Mouse (Mus musculus) neural tube, embryonic 13.5 days (tissue): ENCODE data around the gene Izumo1r. TPM values are rescaled to one million over a fixed set of nuclear protein-coding genes. Genes with fewer than 3 reads are reported as not detected.
"Not testable (repeated sequence)": the region's sequence is repeated elsewhere in the genome, so short reads cannot be mapped to it uniquely, and the experiment has no call there.

Source experiments
- ATAC-seq: fragments of 200-750 bp; cut with Nextera tagmentation; 2 replicates; pipeline ENCODE4 v1.8.0; 2017; ENCODE audit warnings: low read depth, mild to moderate bottlenecking, moderate TSS enrichment, moderate library complexity
- H3K27ac ChIP-seq: fragments of 300-500 bp; sonication (generic); replicated peaks from 2 replicates; pipeline ENCODE4 v1.5.1; 2015; ENCODE audit warnings: moderate library complexity, mild to moderate bottlenecking, inconsistent platforms
- H3K27me3 ChIP-seq: fragments of 300-500 bp; sonication (generic); 2 replicates; pipeline ENCODE4 v1.6.1; 2015; ENCODE audit warnings: mild to moderate bottlenecking, inconsistent platforms
- H3K36me3 ChIP-seq: fragments of 300-500 bp; sonication (generic); 2 replicates; pipeline ENCODE4 v1.6.1; 2015; ENCODE audit warnings: mild to moderate bottlenecking, inconsistent platforms
- H3K4me1 ChIP-seq: fragments of 300-500 bp; sonication (generic); replicated peaks from 2 replicates; pipeline ENCODE4 v1.6.1; 2015; ENCODE audit warnings: inconsistent platforms
- H3K4me2 ChIP-seq: fragments of 300-500 bp; sonication (generic); 2 replicates; pipeline ENCODE4 v1.6.1; 2015; ENCODE audit warnings: inconsistent platforms, mild to moderate bottlenecking, moderate library complexity
- H3K4me3 ChIP-seq: fragments of 300-500 bp; sonication (generic); 2 replicates; pipeline ENCODE4 v1.5.1; 2015; ENCODE audit warnings: mild to moderate bottlenecking, inconsistent platforms
- H3K9ac ChIP-seq: fragments of 300-500 bp; sonication (generic); 2 replicates; pipeline ENCODE4 v1.6.1; 2015; ENCODE audit warnings: moderate library complexity, mild to moderate bottlenecking, inconsistent platforms
- H3K9me3 ChIP-seq: fragments of 300-500 bp; sonication (generic); 2 replicates; pipeline ENCODE4 v1.6.1; 2016; ENCODE audit warnings: inconsistent platforms
- WGBS: fragments of 180-500 bp; shearing (Covaris S2); methylation state at CpG from one replicate; pipeline ENCODE4 v1.1.7; 2015; 5-methylcytosine and 5-hydroxymethylcytosine counted together
- polyA plus RNA-seq: library from polyadenylated mRNA; unstranded; fragments of >200 nt; fragmentation: Nextera tagmentation; extraction: Ambion mirVana; gene quantifications from 2 replicates; pipeline ENCODE4 v1.2.1, GENCODE M21; 2015

Gene Izumo1r
- polyA plus RNA-seq, 1 experiment from 2014 or later, result not detected

DNA sequence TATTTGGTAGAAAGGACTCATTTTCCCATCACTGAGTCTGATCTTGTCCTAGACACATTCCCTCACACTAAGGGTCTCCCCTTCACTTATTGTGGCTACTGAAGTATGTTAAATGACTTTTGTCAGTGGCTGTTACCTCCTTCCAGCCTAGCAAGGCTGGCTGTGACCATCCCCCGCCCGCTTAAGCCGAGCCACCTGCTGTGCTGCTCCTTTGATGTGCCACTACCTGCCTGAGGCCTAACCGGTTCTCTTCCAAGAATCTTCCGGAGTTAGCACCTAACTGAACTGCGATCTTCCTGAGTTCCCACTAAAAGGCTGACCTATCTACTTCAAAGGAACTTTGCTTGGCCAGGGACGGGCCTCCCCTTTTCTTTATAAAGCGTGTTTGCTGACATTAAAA lies 27.2 kb downstream of the Izumo1r start:
- not testable (repeated sequence) for H3K27me3 ChIP-seq, H3K27ac ChIP-seq, H3K36me3 ChIP-seq, H3K9me3 ChIP-seq, H3K9ac ChIP-seq, H3K4me3 ChIP-seq, H3K4me2 ChIP-seq, ATAC-seq
- 35% methylated on average over 8 of the region's 8 CpGs for WGBS
- H3K4me1 ChIP-seq, result peaks cover 16% of the 10 kb centered on the region

DNA sequence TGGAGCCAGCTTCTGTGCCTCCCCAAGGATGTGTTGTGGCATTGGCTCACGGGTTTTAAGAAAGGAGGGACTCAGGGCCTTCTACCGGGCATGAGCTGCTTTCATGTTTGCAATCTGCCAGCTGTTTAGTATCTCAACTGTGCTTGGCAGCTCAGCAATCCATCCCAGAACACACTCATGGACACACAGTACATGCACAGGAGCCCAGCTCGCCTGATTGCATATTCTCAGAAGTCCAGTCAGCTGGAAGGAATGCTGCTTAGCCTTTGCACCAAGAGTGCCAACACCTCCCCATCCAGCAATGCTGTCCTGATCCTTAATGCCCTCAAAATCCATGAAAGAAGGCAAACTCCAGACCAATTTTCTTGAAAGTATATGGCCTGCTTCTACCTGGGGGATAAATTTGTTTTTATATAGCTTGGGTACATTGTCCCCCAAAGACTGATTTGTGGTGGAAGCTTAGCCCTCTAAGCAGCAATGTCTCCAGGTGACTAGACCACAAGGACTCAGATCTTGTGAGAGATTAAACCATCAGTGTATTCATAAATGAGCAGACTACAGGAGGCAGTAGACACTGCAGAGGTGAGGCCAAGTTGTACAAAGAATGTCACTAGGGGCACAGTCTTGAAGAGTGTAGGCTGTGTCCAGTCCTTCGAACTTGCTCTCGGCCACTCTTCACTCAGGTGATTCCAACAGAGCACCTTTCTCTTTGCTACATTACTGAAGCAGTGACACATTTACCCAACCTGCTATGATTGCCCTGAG lies 27.8 kb downstream of the Izumo1r start:
- Histone ChIP-seq H3K9me3 (no peaks in the 10 kb centered on the region), H3K4me2 (no peak overlapping the region), H3K9ac (no peak overlapping the region), H3K36me3 (no peaks in the 10 kb centered on the region), H3K4me1 (peaks cover 17% of the 10 kb centered on the region), H3K27me3 (no peaks in the 10 kb centered on the region), H3K4me3 (no peak overlapping the region), H3K27ac (no peak overlapping the region)
- 84% methylated on average over 5 of the region's 5 CpGs for WGBS
- no peak for ATAC-seq

DNA sequence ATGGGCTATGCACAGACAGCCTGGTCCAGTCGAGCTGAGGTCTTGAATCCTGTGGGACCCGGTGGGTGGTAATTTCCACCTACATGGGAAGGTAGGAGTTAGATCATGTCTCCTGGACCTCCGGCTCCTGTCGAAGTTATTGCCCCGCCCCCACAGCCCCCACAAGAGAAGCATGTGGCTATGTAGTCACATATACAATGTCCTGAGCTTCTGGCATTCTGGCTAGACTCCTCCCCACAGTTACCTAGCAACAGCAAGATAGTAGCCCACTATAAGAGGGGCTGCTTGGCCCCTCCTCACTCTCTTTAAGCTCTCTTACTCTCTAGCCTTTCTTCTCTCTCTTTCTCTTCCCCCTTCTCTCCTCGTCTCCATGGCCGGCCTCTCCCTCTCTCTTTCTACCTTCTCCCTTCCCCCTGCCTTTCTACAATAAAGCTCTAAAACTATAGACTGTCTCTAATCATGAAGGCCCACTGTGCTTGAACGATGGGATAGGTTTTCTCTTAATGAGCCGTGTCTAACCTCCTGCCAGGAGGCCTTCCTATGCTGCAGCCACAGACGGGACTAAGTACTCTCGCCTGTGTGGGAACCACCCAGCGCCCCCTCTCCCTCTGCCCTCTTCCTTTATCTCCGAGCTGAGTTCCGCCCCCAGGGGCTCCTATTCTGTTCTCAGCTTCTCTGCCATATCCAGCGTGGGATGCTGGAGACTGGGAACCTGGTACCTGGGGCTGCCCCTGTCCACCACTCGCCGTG lies 31.4 kb downstream of the Izumo1r start:
- Histone ChIP-seq H3K4me2 (peak overlapping the region; percentile 32), H3K27me3 (no peaks in the 10 kb centered on the region), H3K27ac (peak overlapping the region; percentile 49; the same call in 1 of the 2 replicates), H3K9me3 (no peaks in the 10 kb centered on the region), H3K4me1 (peaks cover 17% of the 10 kb centered on the region), H3K4me3 (no peak overlapping the region), H3K9ac (no peak overlapping the region), H3K36me3 (no peaks in the 10 kb centered on the region)
- ATAC-seq, result peak; percentile 90
- 18% methylated on average over 17 of the region's 17 CpGs for WGBS

DNA sequence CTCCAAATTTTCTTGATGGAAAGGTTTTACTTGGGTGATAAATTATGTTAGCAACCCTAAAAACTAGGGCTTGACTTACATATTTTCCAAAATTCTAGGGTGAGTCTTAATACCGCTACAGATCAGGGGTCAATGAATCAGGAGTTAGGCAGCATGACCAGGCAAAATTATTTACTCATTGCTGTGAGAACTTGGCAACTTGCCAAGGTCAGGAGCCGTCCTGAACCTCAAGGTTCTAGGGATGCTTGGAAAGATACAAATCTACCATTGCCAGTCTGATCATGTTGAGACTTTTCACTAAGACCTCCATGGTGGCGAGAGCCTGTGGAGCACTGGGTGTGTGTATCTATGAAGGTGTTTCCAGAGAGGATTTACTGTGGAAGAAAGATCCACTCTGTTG lies 32.2 kb downstream of the Izumo1r start:
- Histone ChIP-seq H3K9me3 (no peaks in the 10 kb centered on the region), H3K27ac (no peak overlapping the region), H3K9ac (no peak overlapping the region), H3K4me2 (no peak overlapping the region), H3K4me3 (no peak overlapping the region), H3K4me1 (peaks cover 17% of the 10 kb centered on the region), H3K36me3 (no peaks in the 10 kb centered on the region), H3K27me3 (no peaks in the 10 kb centered on the region)
- no peak for ATAC-seq
- 71% methylated on average over 3 of the region's 3 CpGs for WGBS

DNA sequence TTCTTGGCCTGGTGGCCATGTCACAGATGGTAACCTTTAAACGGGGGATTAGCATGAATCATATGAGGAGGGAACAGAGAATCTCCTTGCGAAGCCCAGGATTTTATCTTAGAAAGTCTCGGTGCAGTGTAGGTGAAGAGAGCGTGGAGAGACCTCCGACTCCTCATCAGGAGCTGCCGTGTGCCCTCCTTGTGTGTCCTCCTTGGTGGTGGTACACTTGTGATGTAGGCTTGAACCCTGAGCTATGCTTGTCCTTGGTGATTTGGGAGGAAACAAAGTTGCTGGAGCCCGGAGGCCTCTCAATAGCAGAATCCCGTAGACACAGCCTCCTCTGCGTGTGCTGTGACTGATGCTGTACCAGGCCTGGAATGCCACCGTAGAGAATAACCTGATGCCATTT lies 32.9 kb downstream of the Izumo1r start:
- Histone ChIP-seq H3K9me3 (no peaks in the 10 kb centered on the region), H3K27ac (no peak overlapping the region), H3K4me2 (no peak overlapping the region), H3K9ac (no peak overlapping the region), H3K27me3 (no peaks in the 10 kb centered on the region), H3K36me3 (no peaks in the 10 kb centered on the region), H3K4me1 (peaks cover 17% of the 10 kb centered on the region), H3K4me3 (no peak overlapping the region)
- WGBS, result 93% methylated on average over 10 of the region's 10 CpGs
- no peak for ATAC-seq

DNA sequence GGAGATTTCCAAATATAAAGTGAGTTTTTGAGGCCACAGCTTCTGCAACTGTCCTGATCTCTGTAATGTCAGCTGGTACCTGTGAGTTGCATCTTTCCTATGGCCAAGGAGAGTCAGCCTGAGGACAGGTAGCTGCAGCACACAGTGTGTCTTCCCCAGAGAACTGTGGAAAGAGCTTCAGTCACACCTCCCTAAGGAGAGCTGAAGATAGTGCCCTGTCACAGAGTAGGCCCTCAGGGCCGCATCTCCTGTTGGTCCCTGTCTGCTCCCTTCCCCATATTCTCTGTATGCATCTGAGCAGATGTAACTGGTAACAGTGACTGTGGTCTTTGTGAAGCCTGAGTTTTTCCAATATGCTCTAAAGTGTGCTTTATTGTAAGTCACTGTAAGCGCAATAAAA lies 33.4 kb downstream of the Izumo1r start:
- Histone ChIP-seq H3K4me3 (no peak overlapping the region), H3K4me2 (no peak overlapping the region), H3K27ac (no peak overlapping the region), H3K9me3 (no peaks in the 10 kb centered on the region), H3K36me3 (no peaks in the 10 kb centered on the region), H3K4me1 (peaks cover 17% of the 10 kb centered on the region), H3K27me3 (no peaks in the 10 kb centered on the region), H3K9ac (no peak overlapping the region)
- no peak for ATAC-seq
- WGBS, result 92% methylated on average over 2 of the region's 2 CpGs

DNA sequence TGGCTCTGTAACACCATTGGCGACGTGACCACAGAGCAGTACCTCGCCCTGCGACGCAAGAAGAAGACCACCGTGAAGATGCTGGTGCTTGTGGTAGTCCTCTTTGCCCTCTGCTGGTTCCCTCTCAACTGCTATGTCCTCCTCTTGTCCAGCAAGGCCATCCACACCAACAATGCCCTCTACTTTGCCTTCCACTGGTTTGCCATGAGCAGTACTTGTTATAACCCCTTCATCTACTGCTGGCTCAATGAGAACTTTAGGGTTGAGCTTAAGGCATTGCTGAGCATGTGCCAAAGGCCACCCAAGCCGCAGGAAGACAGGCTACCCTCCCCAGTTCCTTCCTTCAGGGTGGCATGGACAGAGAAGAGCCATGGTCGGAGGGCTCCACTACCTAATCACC lies 35.4 kb downstream of the Izumo1r start:
- no peak for ATAC-seq
- Histone ChIP-seq H3K36me3 (no peaks in the 10 kb centered on the region), H3K4me1 (peaks cover 17% of the 10 kb centered on the region), H3K9ac (no peak overlapping the region), H3K27ac (no peak overlapping the region), H3K27me3 (no peaks in the 10 kb centered on the region), H3K9me3 (no peaks in the 10 kb centered on the region), H3K4me3 (no peak overlapping the region), H3K4me2 (no peak overlapping the region)
- 94% methylated on average over 8 of the region's 8 CpGs for WGBS

DNA sequence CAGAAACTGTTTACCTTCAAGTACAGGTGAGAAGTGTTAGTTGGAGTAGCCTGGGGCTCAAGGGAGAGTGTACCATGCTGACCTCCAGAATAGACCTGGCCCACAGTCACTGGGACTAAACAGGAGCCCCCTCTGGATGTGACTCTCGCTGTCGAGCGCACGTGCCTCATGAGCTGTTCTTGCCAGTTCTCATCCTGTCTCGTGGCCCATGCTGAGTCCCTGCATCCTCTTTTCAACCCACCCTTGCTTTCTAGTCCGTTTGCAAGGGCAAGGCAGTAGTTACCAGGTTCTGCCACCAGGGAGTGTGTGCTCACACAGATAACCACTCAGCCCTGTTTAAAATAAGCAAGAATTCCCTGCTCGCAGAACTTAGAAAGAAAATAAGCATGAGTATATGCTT lies 36.8 kb downstream of the Izumo1r start:
- peak; percentile 41; the same call in 1 of the 2 replicates for ATAC-seq
- no peak overlapping the region for H3K4me3 ChIP-seq
- H3K27ac ChIP-seq, result no peak overlapping the region
- H3K4me2 ChIP-seq, result no peak overlapping the region
- H3K9ac ChIP-seq, result no peak overlapping the region
- 41% methylated on average over 7 of the region's 7 CpGs for WGBS
- H3K9me3 ChIP-seq, result no peaks in the 10 kb centered on the region
- H3K36me3 ChIP-seq, result no peaks in the 10 kb centered on the region
- H3K4me1 ChIP-seq, result peaks cover 5% of the 10 kb centered on the region
- H3K27me3 ChIP-seq, result peaks cover 9% of the 10 kb centered on the region

DNA sequence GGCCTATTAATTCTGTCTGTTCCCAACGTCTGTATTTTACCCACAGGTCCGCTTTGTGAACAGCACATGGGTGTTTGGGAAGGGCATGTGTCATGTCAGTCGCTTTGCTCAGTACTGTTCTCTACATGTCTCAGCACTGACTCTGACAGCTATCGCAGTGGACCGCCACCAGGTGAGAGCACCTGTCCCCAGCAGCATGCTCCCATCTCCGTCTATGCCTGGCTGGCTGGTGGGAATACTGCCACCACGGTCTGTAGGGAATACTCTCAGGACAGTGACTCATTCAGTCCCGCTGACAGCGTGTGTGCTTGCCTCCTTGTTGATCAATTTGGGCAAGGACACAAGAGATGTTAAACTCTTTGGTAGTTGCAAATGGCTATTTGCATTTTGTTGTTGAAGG lies 39.0 kb downstream of the Izumo1r start:
- Histone ChIP-seq H3K4me3 (no peak overlapping the region), H3K4me1 (peaks cover 8% of the 10 kb centered on the region), H3K9ac (no peak overlapping the region), H3K27me3 (peaks cover 32% of the 10 kb centered on the region), H3K36me3 (no peaks in the 10 kb centered on the region), H3K9me3 (no peaks in the 10 kb centered on the region), H3K4me2 (no peak overlapping the region), H3K27ac (no peak overlapping the region)
- 83% methylated on average over 9 of the region's 9 CpGs for WGBS
- no peak for ATAC-seq

DNA sequence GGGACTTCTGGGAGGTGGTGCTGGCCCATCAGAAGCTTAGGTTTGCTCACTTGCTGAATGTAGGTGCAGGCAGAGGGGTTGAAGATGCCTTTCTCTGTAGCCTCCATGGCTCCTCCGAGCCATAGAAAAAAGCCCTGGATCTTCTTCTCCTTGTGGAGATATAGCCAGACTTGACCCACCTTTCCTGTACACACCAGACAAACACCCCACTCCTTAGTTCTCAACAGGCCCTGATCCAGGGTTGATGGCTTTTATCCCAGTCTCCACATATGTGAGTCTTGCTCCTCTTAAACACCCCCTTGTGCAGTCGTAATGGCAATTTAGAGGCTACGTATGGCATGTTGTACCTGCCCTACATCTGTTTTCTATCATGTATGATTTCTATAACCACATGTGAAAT lies 40.6 kb downstream of the Izumo1r start:
- Histone ChIP-seq H3K9ac (no peak overlapping the region), H3K4me1 (peaks cover 10% of the 10 kb centered on the region), H3K27me3 (peaks cover 47% of the 10 kb centered on the region), H3K4me2 (no peak overlapping the region), H3K4me3 (no peak overlapping the region), H3K27ac (no peak overlapping the region), H3K9me3 (no peaks in the 10 kb centered on the region), H3K36me3 (no peaks in the 10 kb centered on the region)
- ATAC-seq, result no peak
- WGBS, result 93% methylated on average over 3 of the region's 3 CpGs

DNA sequence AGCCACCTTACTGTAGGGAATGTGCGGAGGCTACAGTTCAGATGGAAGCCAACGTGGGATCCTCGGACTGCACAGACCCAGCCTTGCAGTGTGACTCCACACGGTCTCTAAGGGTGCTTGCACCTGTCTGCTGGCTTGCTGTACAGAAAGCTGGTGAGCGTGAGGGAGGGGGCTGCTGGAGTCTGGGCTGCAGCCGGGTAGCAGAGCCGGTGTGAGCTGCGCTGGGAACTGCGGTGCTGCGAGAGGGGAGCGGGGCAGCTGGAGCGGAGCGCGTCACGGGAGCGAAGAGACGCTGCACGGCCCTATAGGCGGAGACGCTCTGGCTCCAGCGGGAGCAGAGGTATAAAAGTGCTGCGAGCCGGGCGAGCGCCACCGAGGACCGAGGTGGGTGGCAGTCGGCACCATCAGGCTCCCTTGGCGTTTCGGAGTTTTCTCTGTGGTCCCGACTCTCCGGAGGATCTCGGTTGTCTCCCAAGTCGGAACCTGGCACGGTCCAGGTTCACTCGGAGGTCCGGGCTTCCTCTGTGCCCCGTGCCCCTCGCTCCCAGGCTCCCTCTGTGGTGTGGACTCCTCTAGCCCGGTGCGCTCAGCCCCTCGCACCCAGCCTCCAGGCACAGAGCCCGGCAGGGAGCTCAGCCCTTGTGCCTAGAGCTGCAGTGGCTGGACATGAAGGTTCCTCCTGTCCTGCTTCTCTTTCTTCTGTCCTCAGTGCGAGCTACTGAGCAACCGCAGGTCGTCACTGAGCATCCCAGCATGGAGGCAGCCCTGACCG lies 43.7 kb downstream of the Izumo1r start, which contains the start of gene Gpr83:
TSS of gene Gpr83 (plus strand) at position 343 of the 772 bp plus-strand sequence.
- H3K36me3 ChIP-seq, result no peaks in the 10 kb centered on the region
- peaks cover 10% of the 10 kb centered on the region for H3K4me1 ChIP-seq
- peaks cover 53% of the 10 kb centered on the region for H3K27me3 ChIP-seq
- H3K9me3 ChIP-seq, result no peaks in the 10 kb centered on the region
- WGBS, result 2% methylated on average over 47 of the region's 47 CpGs
- H3K9ac ChIP-seq, result peak within 1 kb of the TSS; percentile 71
- no peak within 1 kb of the TSS for H3K27ac ChIP-seq
- peak within 1 kb of the TSS; percentile 49 for H3K4me3 ChIP-seq
- H3K4me2 ChIP-seq, result peak within 1 kb of the TSS; percentile 96
- ATAC-seq, result peak; percentile 95

DNA sequence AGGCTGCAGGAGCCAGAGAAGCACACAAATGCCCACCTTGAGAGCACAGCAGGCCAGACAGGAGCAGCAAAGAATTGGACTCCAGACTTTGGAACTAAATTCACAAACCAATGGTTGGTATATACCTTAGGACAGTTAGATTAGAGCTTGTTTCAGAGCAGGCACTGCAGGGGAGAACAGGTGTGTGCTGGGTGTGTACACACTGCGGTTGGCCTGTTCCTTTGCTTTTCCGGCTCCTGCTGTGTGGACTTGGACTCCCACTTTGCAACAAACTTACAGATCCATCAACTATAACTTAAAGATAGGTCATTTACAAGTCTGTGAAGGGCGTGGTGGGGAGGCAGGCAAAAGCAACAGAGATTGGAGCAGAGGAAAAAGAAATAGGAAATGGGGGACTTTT lies 45.0 kb downstream of the Izumo1r start:
- Histone ChIP-seq H3K4me1 (peaks cover 10% of the 10 kb centered on the region), H3K4me2 (no peak overlapping the region), H3K9ac (no peak overlapping the region), H3K27me3 (peaks cover 53% of the 10 kb centered on the region), H3K9me3 (no peaks in the 10 kb centered on the region), H3K27ac (no peak overlapping the region), H3K4me3 (no peak overlapping the region), H3K36me3 (no peaks in the 10 kb centered on the region)
- whole genome bisulfite sequencing, result 75% methylated on average over 3 of the region's 3 CpGs
- ATAC-seq, result no peak
